Mouse (Mus musculus) ovary, adult 18-20 months (tissue): ENCODE results near the gene Psmd9.

ENCODE experiments used
- DNase-seq: peaks from one replicate; pipeline ENCODE4 v3.0.0; 2022; ENCODE audit warnings: low spot score, mixed read lengths

Gene Psmd9

DNA sequence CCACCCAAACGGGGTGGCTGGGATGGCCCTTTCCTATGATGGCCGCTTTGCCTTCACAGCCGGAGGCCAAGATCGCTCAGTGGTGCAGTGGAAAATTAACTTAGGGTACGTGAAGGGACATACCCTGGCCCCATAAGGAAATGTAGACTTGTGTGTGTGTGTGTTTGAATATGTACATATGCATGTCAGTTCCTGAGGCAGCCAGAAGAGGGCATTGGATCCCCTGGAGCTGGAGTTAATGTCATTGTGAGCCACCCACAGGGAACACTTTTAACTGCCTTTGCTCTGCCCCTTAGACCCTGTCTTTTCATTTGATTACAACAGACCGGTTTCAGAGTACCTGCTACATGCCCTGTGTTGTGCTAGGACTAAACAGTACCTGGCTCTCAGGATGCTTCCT, 129.3 kb downstream of the Psmd9 start:
- DNase-seq = no peak
